Mouse (Mus musculus) adrenal gland, adult 18-20 months (tissue): ENCODE results near the gene Slc35f1. TPM values are rescaled to one million over a fixed set of nuclear protein-coding genes. Genes with fewer than 3 reads are reported as not detected.

Experiments used
- DNase-seq, 2 experiments: peaks; one replicate each; pipeline ENCODE4 v3.0.0; 2021 to 2022; ENCODE audit warnings: low spot score in 2 of 2
- total RNA-seq, 2 experiments: library from RNA; stranded (reverse); gene quantifications; 1 replicate in 1 of 2; 2 replicates in 1 of 2; pipeline ENCODE4 v1.2.3; 2021

Gene Slc35f1
- total RNA-seq, 2 experiments from 2014 or later = 0.89 to 1.1 TPM

- DNase-seq = no peak
Observed at GRCm38 (mm10) chr10:52923143-52923542, 232.8 kb downstream of the Slc35f1 start.

- no peak for DNase-seq
Observed at GRCm38 (mm10) chr10:52926330-52926729, 236.0 kb downstream of the Slc35f1 start.

GRCm38 (mm10) chr10:52932159-52932558 is 241.8 kb downstream of the Slc35f1 start:
- no peak for DNase-seq

DNA sequence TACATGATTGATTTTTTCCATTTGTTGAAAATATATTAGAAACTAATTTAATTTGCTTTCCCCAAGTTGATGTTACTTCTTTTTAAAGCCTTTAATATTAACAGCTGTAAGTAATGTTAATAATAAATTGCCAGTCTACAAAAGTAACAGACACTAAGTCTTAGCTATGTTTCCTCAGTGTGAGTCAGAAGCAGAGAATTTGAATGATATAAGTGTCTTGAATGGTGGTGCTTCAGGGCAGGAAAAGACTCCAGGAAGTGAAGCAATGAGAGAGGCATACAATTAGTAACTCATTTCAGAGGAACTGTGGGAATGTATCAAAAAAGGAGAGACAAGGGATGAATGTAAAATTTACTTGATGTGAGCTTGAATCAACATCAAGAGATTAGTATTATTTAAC is 244.3 kb downstream of the Slc35f1 start:
- DNase-seq = no peak

- no peak for DNase-seq
Observed at GRCm38 (mm10) chr10:52940111-52940830, 249.9 kb downstream of the Slc35f1 start.

DNA sequence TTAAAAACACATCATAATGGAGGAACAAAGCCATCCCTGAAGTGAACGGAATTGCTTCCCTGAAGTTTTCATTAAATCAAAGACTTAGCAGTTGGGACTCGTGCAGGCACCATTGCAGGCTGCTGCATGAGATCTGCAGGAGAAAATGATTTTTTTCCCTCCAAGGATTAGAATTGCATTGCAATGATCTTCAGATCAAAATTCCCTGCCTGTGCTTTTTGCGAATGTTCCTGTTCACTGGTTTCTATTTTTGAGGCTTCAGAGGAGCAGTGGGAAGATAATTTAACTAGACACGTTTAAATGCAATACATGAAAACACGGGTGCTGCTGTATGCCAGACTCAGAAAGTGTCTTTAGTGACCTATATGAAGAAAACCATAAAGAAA is 250.5 kb downstream of the Slc35f1 start:
- no peak for DNase-seq

DNA sequence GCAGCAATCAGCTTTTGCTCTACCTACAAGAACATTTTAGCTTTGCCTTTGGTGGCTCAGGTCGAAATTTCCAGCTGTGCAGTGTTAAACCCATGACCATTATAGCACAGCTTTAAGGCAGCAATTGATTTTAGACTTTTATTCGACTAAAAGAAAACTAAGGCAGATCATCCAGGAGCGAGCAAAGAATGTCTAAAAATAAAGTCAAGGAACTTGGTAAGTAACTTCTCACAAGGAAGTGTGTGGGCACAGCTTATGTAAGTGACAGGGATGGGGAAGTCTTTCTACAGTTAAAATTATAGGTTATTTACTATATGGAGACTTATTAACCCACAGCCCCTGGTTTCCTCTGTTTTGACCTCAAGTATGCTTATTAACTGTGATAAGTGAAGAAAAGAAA is 262.2 kb downstream of the Slc35f1 start:
- DNase-seq = no peak

GRCm38 (mm10) chr10:52956728-52957127 is 266.4 kb downstream of the Slc35f1 start:
- no peak for DNase-seq

- DNase-seq = no peak
Observed at GRCm38 (mm10) chr10:52979251-52979650, 288.9 kb downstream of the Slc35f1 start.

- no peak for DNase-seq
Observed at GRCm38 (mm10) chr10:52982836-52983235, 292.5 kb downstream of the Slc35f1 start.

GRCm38 (mm10) chr10:52992246-52992645 is 301.9 kb downstream of the Slc35f1 start:
- no peak for DNase-seq

- DNase-seq = no peak
Observed at GRCm38 (mm10) chr10:52996886-52997285, 306.6 kb downstream of the Slc35f1 start.

GRCm38 (mm10) chr10:53001136-53001535 is 310.8 kb downstream of the Slc35f1 start:
- DNase-seq = no peak

- DNase-seq = no peak
Observed at GRCm38 (mm10) chr10:53006229-53007190, 316.2 kb downstream of the Slc35f1 start.

GRCm38 (mm10) chr10:53013878-53014277 is 323.5 kb downstream of the Slc35f1 start:
- peak in 1 of 2 experiments; percentile 38 for DNase-seq

DNA sequence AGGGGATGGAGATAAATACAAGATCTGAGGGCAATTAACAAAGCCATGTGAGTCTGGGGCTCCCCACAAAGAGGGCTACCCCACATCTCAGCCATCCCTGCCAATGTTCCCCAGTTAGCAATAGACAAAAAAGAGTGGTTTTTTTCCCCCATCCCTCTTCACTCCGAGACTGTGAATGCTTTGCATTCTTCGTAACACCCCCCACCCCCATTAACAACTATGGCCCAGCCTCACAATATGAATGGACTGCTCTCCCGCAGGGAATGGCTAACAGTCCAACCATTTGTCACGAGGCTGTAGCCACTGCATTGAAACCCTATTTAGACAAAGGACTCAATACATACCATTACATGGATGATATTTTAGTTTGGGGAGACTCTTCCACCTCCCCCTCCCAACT is 338.1 kb downstream of the Slc35f1 start:
- DNase-seq = no peak

DNA sequence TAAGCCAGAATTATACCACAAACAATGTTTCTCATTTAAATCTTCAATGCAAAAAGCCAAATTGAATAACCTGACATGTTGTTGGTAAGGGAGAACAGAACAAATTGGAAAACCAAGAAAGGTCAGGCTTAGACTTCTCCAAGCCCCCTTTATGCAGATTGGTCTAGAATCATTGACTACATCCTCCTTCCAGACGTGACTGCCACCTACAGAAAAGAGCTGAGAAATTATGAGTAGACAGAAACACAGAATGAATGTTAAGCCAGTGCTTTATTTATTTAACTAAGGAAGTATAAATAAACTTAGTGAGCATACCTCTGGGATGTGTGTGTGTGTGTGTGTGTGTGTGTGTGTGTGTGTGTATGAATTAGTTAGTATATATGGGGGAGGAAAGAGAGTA is 344.9 kb downstream of the Slc35f1 start:
- no peak for DNase-seq

DNA sequence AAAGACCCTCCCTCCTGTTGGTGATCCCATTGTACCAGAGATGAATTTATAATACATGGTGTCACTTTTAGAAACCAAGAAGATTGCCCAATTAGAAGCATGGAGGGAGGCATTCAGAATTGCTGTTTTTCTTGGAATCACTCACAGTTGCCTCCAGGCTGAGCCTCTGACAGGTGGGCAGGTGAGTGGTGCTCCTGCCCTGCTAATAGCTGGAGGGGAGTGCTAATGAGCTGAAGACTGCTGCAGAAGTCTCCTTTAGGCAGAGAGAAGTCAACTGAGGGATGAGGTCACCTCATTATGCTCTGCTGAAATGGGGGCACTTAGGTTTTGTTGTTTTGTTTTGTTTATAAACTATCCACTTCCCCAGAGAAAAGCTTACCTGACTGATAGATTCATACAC is 355.6 kb downstream of the Slc35f1 start:
- DNase-seq = no peak

DNA sequence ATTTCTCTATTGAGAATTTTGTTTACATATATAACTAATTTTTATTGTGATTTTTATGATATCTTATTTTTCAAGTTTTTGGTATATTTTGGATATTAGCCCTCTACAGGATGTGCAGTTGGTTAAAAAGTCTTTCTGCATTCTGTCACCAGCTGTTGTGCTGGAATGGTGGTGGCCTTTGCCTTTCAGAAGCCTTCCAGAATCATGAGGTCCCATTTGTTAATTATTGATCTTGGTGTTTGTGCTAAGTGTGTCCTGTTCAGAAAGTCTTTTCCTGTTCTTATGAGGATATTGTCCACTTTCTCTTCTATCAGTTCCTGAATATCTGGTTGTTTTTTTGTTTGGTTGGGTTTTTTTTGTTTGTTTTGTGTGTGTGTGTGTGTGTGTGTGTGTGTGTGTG is 362.2 kb downstream of the Slc35f1 start:
- DNase-seq = no peak

- DNase-seq = no peak
Observed at GRCm38 (mm10) chr10:53060745-53061144, 370.4 kb downstream of the Slc35f1 start.

DNA sequence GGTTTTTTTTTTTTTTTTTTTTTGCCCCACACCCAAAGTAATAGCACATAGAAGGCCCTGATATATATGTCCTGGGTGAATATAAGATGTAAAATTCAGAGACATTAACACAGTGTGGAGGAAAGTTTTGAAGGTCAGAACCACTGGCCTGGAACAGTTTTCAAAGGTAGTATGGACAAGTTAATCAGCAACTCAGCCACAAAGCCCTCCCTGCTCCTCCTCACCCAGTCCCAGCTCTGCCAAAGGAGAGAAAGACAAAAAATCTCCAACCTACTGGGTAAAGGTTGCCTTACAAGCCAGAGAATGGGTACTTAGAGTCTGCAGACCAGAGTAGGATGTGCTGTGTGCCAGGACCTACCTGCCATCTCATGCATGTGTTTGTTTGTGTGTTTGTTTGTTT is 372.4 kb downstream of the Slc35f1 start:
- no peak for DNase-seq

- DNase-seq = no peak
Observed at GRCm38 (mm10) chr10:53087811-53088210, 397.5 kb downstream of the Slc35f1 start.
